Mouse (Mus musculus): ENCODE measurements around the gene Rab7.

GRCm38 (mm10) chr6:88051206-88051605 is 6.1 kb upstream of the Rab7 start:
- TF ChIP-seq SIN3A (IDR thresholded peaks at IDR 0.05; ENCODE audit: low read length) (no peak), RCOR1 (conservative IDR thresholded peaks at IDR 0.05; ENCODE audit: low read depth, low read length) (no peak), CTCF (conservative IDR thresholded peaks at IDR 0.05 in 1 of 2, IDR thresholded peaks at IDR 0.05 in 1 of 2; ENCODE audit: low read depth in 2 of 2, low read length in 2 of 2) (no peak), USF1 (IDR thresholded peaks at IDR 0.05; ENCODE audit: low read depth, low read length) (no peak), POLR2A (IDR thresholded peaks at IDR 0.05; ENCODE audit: low read depth, low read length) (no peak), MAFK (IDR thresholded peaks at IDR 0.05; ENCODE audit: insufficient replicate concordance, low read length) (no peak), MXI1 (IDR thresholded peaks at IDR 0.05; ENCODE audit: low read depth, low read length) (no peak), EP300 (IDR thresholded peaks at IDR 0.05; ENCODE audit: low read length) (no peak), SMC3 (IDR thresholded peaks at IDR 0.05; ENCODE audit: low read depth, low read length) (no peak), TCF12 (IDR thresholded peaks at IDR 0.05; ENCODE audit: low read depth, low read length) (no peak), ZNF384 (IDR thresholded peaks at IDR 0.05; ENCODE audit: low read depth, low read length) (no peak), MAX (IDR thresholded peaks at IDR 0.05; ENCODE audit: low read length) (no peak), GABPA (IDR thresholded peaks at IDR 0.05; ENCODE audit: insufficient replicate concordance, low read depth, low read length) (no peak)
